Mouse (Mus musculus): ENCODE results near the gene Hmx2. TPM values are rescaled to one million over a fixed set of nuclear protein-coding genes. Genes with fewer than 3 reads are reported as not detected.

The Hmx2 gene
- polyA plus RNA-seq (2016; fragmentation: Nextera tagmentation; extraction: Ambion mirVana), result 0.38 and 0.41 TPM in 2 replicates

- WGBS, result 6% methylated on average over 3 of the region's 3 CpGs
- no peak within 1 kb of the TSS for H3K4me2 ChIP-seq (replicated peaks)
- no peak for ATAC-seq (ENCODE audit: insufficient number of reproducible peaks, insufficient read depth, low FRiP score, low TSS enrichment)
- no peak within 1 kb of the TSS for H3K4me3 ChIP-seq
- no peak within 1 kb of the TSS for H3K9ac ChIP-seq
- peaks cover 93% of the 10 kb centered on the region for H3K27me3 ChIP-seq
- no peaks in the 10 kb centered on the region for H3K9me3 ChIP-seq
- H3K27ac ChIP-seq, result no peak within 1 kb of the TSS
- H3K36me3 ChIP-seq, result no peaks in the 10 kb centered on the region
- 0 out of 2 replicates have a peak, but pooled peaks cover 6% of the 10 kb centered on the region for H3K4me1 ChIP-seq
These were observed at the start of gene Hmx2 for GRCm38 (mm10) chr7:131548473-131548872. Gene Hmx2 (plus strand): TSS chr7:131548773.

GRCm38 (mm10) chr7:131503739-131504138, 44.8 kb upstream of the Hmx2 start:
- H3K36me3 ChIP-seq, result no peaks in the 10 kb centered on the region
- WGBS, result 66% methylated on average over 2 of the region's 2 CpGs
- H3K9me3 ChIP-seq, result no peaks in the 10 kb centered on the region
- no peaks in the 10 kb centered on the region for H3K4me1 ChIP-seq
- ATAC-seq (ENCODE audit: insufficient number of reproducible peaks, insufficient read depth, low FRiP score, low TSS enrichment), result no peak
- no peak overlapping the region for H3K9ac ChIP-seq
- H3K4me2 ChIP-seq (replicated peaks), result no peak overlapping the region
- no peaks in the 10 kb centered on the region for H3K27me3 ChIP-seq
- H3K4me3 ChIP-seq, result no peak overlapping the region
- H3K27ac ChIP-seq, result no peak overlapping the region

GRCm38 (mm10) chr7:131539979-131540378, 8.6 kb upstream of the Hmx2 start:
- Histone ChIP-seq H3K4me2 (replicated peaks) (no peak overlapping the region), H3K36me3 (no peaks in the 10 kb centered on the region), H3K9me3 (no peaks in the 10 kb centered on the region), H3K4me1 (peaks cover 21% of the 10 kb centered on the region), H3K27ac (no peak overlapping the region), H3K27me3 (peaks cover 68% of the 10 kb centered on the region), H3K9ac (no peak overlapping the region), H3K4me3 (no peak overlapping the region)
- under 1% methylated on average over 7 of the region's 7 CpGs for WGBS
- ATAC-seq (ENCODE audit: insufficient number of reproducible peaks, insufficient read depth, low FRiP score, low TSS enrichment), result no peak

GRCm38 (mm10) chr7:131541184-131542114, 7.1 kb upstream of the Hmx2 start:
- no peak for ATAC-seq (ENCODE audit: insufficient number of reproducible peaks, insufficient read depth, low FRiP score, low TSS enrichment)
- Histone ChIP-seq H3K4me1 (peaks cover 21% of the 10 kb centered on the region), H3K27ac (no peak overlapping the region), H3K9ac (0 out of 2 replicates have a peak overlapping the region, but pooled peaks have one; percentile 24), H3K27me3 (peaks cover 79% of the 10 kb centered on the region), H3K9me3 (no peaks in the 10 kb centered on the region), H3K4me2 (replicated peaks) (peak overlapping the region; percentile 62), H3K4me3 (peak overlapping the region; percentile 34), H3K36me3 (no peaks in the 10 kb centered on the region)
- 2% methylated on average over 41 of the region's 41 CpGs for WGBS

- Histone ChIP-seq H3K27me3 (peaks cover 84% of the 10 kb centered on the region), H3K4me2 (replicated peaks) (peak within 1 kb of the TSS; percentile 62), H3K9me3 (no peaks in the 10 kb centered on the region), H3K27ac (no peak within 1 kb of the TSS), H3K9ac (peak within 1 kb of the TSS; percentile 24; the same call in 1 of the 2 replicates), H3K4me1 (peaks cover 21% of the 10 kb centered on the region), H3K36me3 (no peaks in the 10 kb centered on the region), H3K4me3 (peak within 1 kb of the TSS; percentile 34)
- ATAC-seq (ENCODE audit: insufficient number of reproducible peaks, insufficient read depth, low FRiP score, low TSS enrichment), result no peak
- WGBS, result under 1% methylated on average over 60 of the region's 65 CpGs
These were observed 6.3 kb upstream of the Hmx2 start, which contains the start of gene Hmx3 for GRCm38 (mm10) chr7:131542115-131542871. Gene Hmx3 (plus strand): TSS chr7:131542867.

GRCm38 (mm10) chr7:131542872-131543622, 5.5 kb upstream of the Hmx2 start:
- no peak for ATAC-seq (ENCODE audit: insufficient number of reproducible peaks, insufficient read depth, low FRiP score, low TSS enrichment)
- no peaks in the 10 kb centered on the region for H3K36me3 ChIP-seq
- WGBS, result 1% methylated on average over 64 of the region's 71 CpGs
- H3K27ac ChIP-seq, result no peak overlapping the region
- H3K9ac ChIP-seq, result no peak overlapping the region
- peaks cover 90% of the 10 kb centered on the region for H3K27me3 ChIP-seq
- H3K4me2 ChIP-seq (replicated peaks), result peak overlapping the region; percentile 62
- H3K4me3 ChIP-seq, result peak overlapping the region; percentile 34
- H3K9me3 ChIP-seq, result no peaks in the 10 kb centered on the region
- H3K4me1 ChIP-seq, result peaks cover 21% of the 10 kb centered on the region

GRCm38 (mm10) chr7:131543623-131544481, 4.7 kb upstream of the Hmx2 start:
- Histone ChIP-seq H3K4me2 (replicated peaks) (peak overlapping the region; percentile 23), H3K27ac (no peak overlapping the region), H3K36me3 (no peaks in the 10 kb centered on the region), H3K4me1 (peaks cover 21% of the 10 kb centered on the region), H3K27me3 (peaks cover 91% of the 10 kb centered on the region), H3K4me3 (peak overlapping the region; percentile 18), H3K9ac (no peak overlapping the region), H3K9me3 (no peaks in the 10 kb centered on the region)
- WGBS, result under 1% methylated on average over 75 of the region's 75 CpGs
- ATAC-seq (ENCODE audit: insufficient number of reproducible peaks, insufficient read depth, low FRiP score, low TSS enrichment), result no peak

GRCm38 (mm10) chr7:131544871-131545270, 3.7 kb upstream of the Hmx2 start:
- H3K4me3 ChIP-seq, result no peak overlapping the region

GRCm38 (mm10) chr7:131545701-131546385, 2.7 kb upstream of the Hmx2 start:
- ATAC-seq (ENCODE audit: insufficient number of reproducible peaks, insufficient read depth, low FRiP score, low TSS enrichment), result no peak
- Histone ChIP-seq H3K27ac (no peak overlapping the region), H3K4me3 (no peak overlapping the region), H3K36me3 (no peaks in the 10 kb centered on the region), H3K27me3 (peaks cover 93% of the 10 kb centered on the region), H3K9ac (no peak overlapping the region), H3K9me3 (no peaks in the 10 kb centered on the region), H3K4me1 (peaks cover 21% of the 10 kb centered on the region), H3K4me2 (replicated peaks) (no peak overlapping the region)
- WGBS, result under 1% methylated on average over 13 of the region's 13 CpGs

More at GRCm38 (mm10) chr7:131544871-131545270, 3.7 kb upstream of the Hmx2 start:
- ATAC-seq (ENCODE audit: insufficient number of reproducible peaks, insufficient read depth, low FRiP score, low TSS enrichment), result no peak
- no peaks in the 10 kb centered on the region for H3K9me3 ChIP-seq
- under 1% methylated on average over 5 of the region's 5 CpGs for WGBS
- peaks cover 21% of the 10 kb centered on the region for H3K4me1 ChIP-seq
- H3K27me3 ChIP-seq, result peaks cover 91% of the 10 kb centered on the region
- H3K9ac ChIP-seq, result no peak overlapping the region
- H3K36me3 ChIP-seq, result no peaks in the 10 kb centered on the region
- no peak overlapping the region for H3K4me2 ChIP-seq (replicated peaks)
- H3K27ac ChIP-seq, result no peak overlapping the region

- H3K36me3 ChIP-seq, result no peaks in the 10 kb centered on the region
- WGBS, result 5% methylated on average over 2 of the region's 2 CpGs
- H3K9ac ChIP-seq, result no peak overlapping the region
- ATAC-seq (ENCODE audit: insufficient number of reproducible peaks, insufficient read depth, low FRiP score, low TSS enrichment), result no peak
- H3K27me3 ChIP-seq, result peaks cover 93% of the 10 kb centered on the region
- no peak overlapping the region for H3K4me2 ChIP-seq (replicated peaks)
- H3K4me1 ChIP-seq, result peaks cover 21% of the 10 kb centered on the region
- H3K4me3 ChIP-seq, result no peak overlapping the region
- no peaks in the 10 kb centered on the region for H3K9me3 ChIP-seq
- H3K27ac ChIP-seq, result no peak overlapping the region
These were observed 2.1 kb upstream of the Hmx2 start for GRCm38 (mm10) chr7:131546423-131546822.

Measured in embryonic facial prominence, embryonic 12.5 days (tissue).